ENCODE assay signal across 12 mouse cellular contexts in genomic region chr13:23433801-23434200, GRCm38 (mm10). TPM values are rescaled to one million over a fixed set of nuclear protein-coding genes. Genes with fewer than 3 reads are reported as not detected.
A peak's percentile ranks its signal among the peaks of the same experiment; 100 is the strongest.
DNase-seq lines count a peak whose midpoint lies in the region; ATAC-seq lines count a peak whose summit lies in the region.
"Had no signal": no experiment of that assay in that cellular context is flagged by ENCODE, and none has a peak within 500 bp of the region (broad histone marks: within the 10 kb centered on the region; RNA-seq: fewer than 3 reads in every experiment).

No protein-coding gene starts in this region.

- no peak overlapping the region for H3K9ac ChIP-seq in heart, embryonic 14.5 days (ENCODE audit: low read length)
- H3K9ac ChIP-seq in lung, embryonic 16.5 days (ENCODE audit: low read length): no peak overlapping the region
- no peak overlapping the region for H3K9ac ChIP-seq in forebrain, embryonic 13.5 days
- H3K9ac ChIP-seq in midbrain, embryonic 15.5 days: no peak overlapping the region

- no peaks in the 10 kb centered on the region for H3K36me3 ChIP-seq in heart, embryonic 14.5 days (ENCODE audit: control insufficient read depth, insufficient read depth, low read length)
- no peaks in the 10 kb centered on the region for H3K36me3 ChIP-seq in lung, embryonic 16.5 days (ENCODE audit: control insufficient read depth, insufficient read depth, low read length)
- H3K36me3 ChIP-seq in forebrain, embryonic 13.5 days (ENCODE audit: poor library complexity, severe bottlenecking): no peaks in the 10 kb centered on the region
- H3K36me3 ChIP-seq in midbrain, embryonic 15.5 days (replicated peaks): no peaks in the 10 kb centered on the region
- H3K36me3 ChIP-seq: neural tube, embryonic 13.5 days had no signal

- no peak overlapping the region for H3K4me3 ChIP-seq in heart, embryonic 14.5 days (ENCODE audit: control insufficient read depth in 1 of 2, insufficient read depth in 1 of 2, low read depth in 1 of 2, low read length in 2 of 2)
- H3K4me3 ChIP-seq in lung, embryonic 16.5 days (ENCODE audit: low read length): no peak overlapping the region
- no peak overlapping the region for H3K4me3 ChIP-seq in forebrain, embryonic 13.5 days
- no peak overlapping the region; the same call in 1 of the 2 replicates for H3K4me3 ChIP-seq in midbrain, embryonic 15.5 days

- peaks cover 2 to 4% of the 10 kb centered on the region in 2 experiments; a peak in 3 of 4 replicates for H3K4me1 ChIP-seq in heart, embryonic 14.5 days (ENCODE audit: control insufficient read depth in 2 of 2, insufficient read depth in 2 of 2, low read length in 2 of 2)
- H3K4me1 ChIP-seq in lung, embryonic 16.5 days (replicated peaks; ENCODE audit: control insufficient read depth, insufficient read depth, low read length): peaks cover 8% of the 10 kb centered on the region; the same call in 1 of the 2 replicates
- H3K4me1 ChIP-seq in forebrain, embryonic 13.5 days: peaks cover 25% of the 10 kb centered on the region
- H3K4me1 ChIP-seq in midbrain, embryonic 15.5 days: peaks cover 40% of the 10 kb centered on the region

- H3K4me2 ChIP-seq in heart, embryonic 14.5 days (ENCODE audit: low read length): peak overlapping the region; percentile 83
- 0 out of 2 replicates have a peak overlapping the region, but pooled peaks have one; percentile 1 for H3K4me2 ChIP-seq in lung, embryonic 16.5 days (ENCODE audit: low read depth, low read length)
- peak overlapping the region; percentile 33 for H3K4me2 ChIP-seq in forebrain, embryonic 13.5 days
- H3K4me2 ChIP-seq in midbrain, embryonic 15.5 days: peak overlapping the region; percentile 77; the same call in 1 of the 2 replicates

- ATAC-seq in heart, embryonic 14.5 days (ENCODE audit: insufficient number of reproducible peaks, insufficient read depth, low FRiP score, low read depth): no peak
- ATAC-seq in lung, embryonic 16.5 days (ENCODE audit: low read depth): no peak
- no peak for ATAC-seq in forebrain, embryonic 13.5 days
- no peak for ATAC-seq in midbrain, embryonic 15.5 days (replicated peaks)
- ATAC-seq: activated CD4-positive, CD25-positive, alpha-beta regulatory T cell, adult 4 months had no signal

- H3K27ac ChIP-seq in heart, embryonic 14.5 days (replicated peaks in 1 of 2; ENCODE audit: control insufficient read depth in 1 of 2, insufficient read depth in 1 of 2, low read depth in 2 of 2, low read length in 2 of 2): no peak overlapping the region
- no peak overlapping the region for H3K27ac ChIP-seq in lung, embryonic 16.5 days (ENCODE audit: low read length)
- no peak overlapping the region for H3K27ac ChIP-seq in forebrain, embryonic 13.5 days
- no peak overlapping the region for H3K27ac ChIP-seq in midbrain, embryonic 15.5 days
- H3K27ac ChIP-seq: neural tube, embryonic 13.5 days had no signal

- intact Hi-C loops in left cerebral cortex, postnatal 14 days (cut with DNase I): loop anchor here (2.0 to 10.0 kb wide), 3 partner anchors 91 to 1492 kb away; no protein-coding TSS in a partner anchor

- no peak for DNase-seq in heart, adult 18-20 months
- DNase-seq in lung, postnatal 14 days: no peak
- no peak for DNase-seq in left cerebral cortex, postnatal 14 days (ENCODE audit: low spot score in 2 of 2)
- no peak for DNase-seq in urinary bladder, postnatal 4 days (ENCODE audit: low spot score in 2 of 2)
- DNase-seq: gastrocnemius, postnatal 36 days; right cerebral cortex, postnatal 4 days had no signal

- no peaks in the 10 kb centered on the region for H3K27me3 ChIP-seq in heart, embryonic 14.5 days (ENCODE audit: control insufficient read depth, insufficient read depth, low read length)
- no peaks in the 10 kb centered on the region for H3K27me3 ChIP-seq in lung, embryonic 16.5 days (ENCODE audit: control insufficient read depth, insufficient read depth, low read depth, low read length)
- 0 out of 2 replicates have a peak, but pooled peaks cover 3% of the 10 kb centered on the region for H3K27me3 ChIP-seq in forebrain, embryonic 13.5 days
- H3K27me3 ChIP-seq in midbrain, embryonic 15.5 days (replicated peaks): no peaks in the 10 kb centered on the region
- H3K27me3 ChIP-seq: neural tube, embryonic 13.5 days had no signal

- 63% methylated on average over 5 of the region's 5 CpGs for WGBS in heart, embryonic 14.5 days
- 51% methylated on average over 5 of the region's 5 CpGs for WGBS in lung, embryonic 16.5 days
- WGBS in forebrain, embryonic 13.5 days: 55% methylated on average over 5 of the region's 5 CpGs
- WGBS in midbrain, embryonic 15.5 days: 54% methylated on average over 5 of the region's 5 CpGs

- H3K9me3 ChIP-seq in heart, embryonic 14.5 days (ENCODE audit: control insufficient read depth, low read length): no peaks in the 10 kb centered on the region
- no peaks in the 10 kb centered on the region for H3K9me3 ChIP-seq in lung, embryonic 16.5 days (ENCODE audit: control insufficient read depth, low read length)
- no peaks in the 10 kb centered on the region for H3K9me3 ChIP-seq in forebrain, embryonic 13.5 days (replicated peaks)
- H3K9me3 ChIP-seq in midbrain, embryonic 15.5 days: no peaks in the 10 kb centered on the region
- H3K9me3 ChIP-seq: neural tube, embryonic 13.5 days had no signal

RNA-seq across cellular contexts. Expression of gene Abt1, which starts 10.1 kb away (rescaled TPM):
- 8.3 and 9.1 TPM in 2 replicates for polyA plus RNA-seq in heart, embryonic 14.5 days (2014; fragmentation: Nextera tagmentation; extraction: Ambion mirVana)
- total RNA-seq in heart, adult 18-20 months (2021): 1 to 10 TPM; 4.6 to 4.7 TPM
- 11.8 and 12.3 TPM in 2 replicates for polyA plus RNA-seq in lung, embryonic 16.5 days (2015; fragmentation: Nextera tagmentation; extraction: Ambion mirVana)
- 12.4 and 13.4 TPM in 2 replicates for polyA plus RNA-seq in forebrain, embryonic 13.5 days (2015; fragmentation: Nextera tagmentation; extraction: Ambion mirVana)
- polyA plus RNA-seq in midbrain, embryonic 15.5 days (2015; fragmentation: Nextera tagmentation; extraction: Ambion mirVana): 9.8 and 9.9 TPM in 2 replicates
- 1 to 10 TPM; 6.9 to 7.1 TPM for total RNA-seq in left cerebral cortex, postnatal 14 days (2021)

RNA-seq across cellular contexts. Expression of gene Btn1a1, which starts 31.9 kb away (rescaled TPM):
- 1.7 and 1.9 TPM in 2 replicates for polyA plus RNA-seq in heart, embryonic 14.5 days (2014; fragmentation: Nextera tagmentation; extraction: Ambion mirVana)
- total RNA-seq in heart, adult 18-20 months (2021): not detected
- 0.06 and 0.10 TPM in 2 replicates for polyA plus RNA-seq in lung, embryonic 16.5 days (2015; fragmentation: Nextera tagmentation; extraction: Ambion mirVana)
- not detected in 2 replicates for polyA plus RNA-seq in forebrain, embryonic 13.5 days (2015; fragmentation: Nextera tagmentation; extraction: Ambion mirVana)
- polyA plus RNA-seq in midbrain, embryonic 15.5 days (2015; fragmentation: Nextera tagmentation; extraction: Ambion mirVana): 0.09 and 0.25 TPM in 2 replicates
- not detected for total RNA-seq in left cerebral cortex, postnatal 14 days (2021)
- total RNA-seq: gastrocnemius, postnatal 36 days had no signal
- polyA plus RNA-seq: activated CD4-positive, CD25-positive, alpha-beta regulatory T cell, adult 4 months had no signal

RNA-seq across cellular contexts. Expression of gene Btn2a2, which starts 54.9 kb away (rescaled TPM):
- polyA plus RNA-seq in heart, embryonic 14.5 days (2014; fragmentation: Nextera tagmentation; extraction: Ambion mirVana): 0.40 and 0.43 TPM in 2 replicates
- total RNA-seq in heart, adult 18-20 months (2021): not detected
- 0.20 and 0.28 TPM in 2 replicates for polyA plus RNA-seq in lung, embryonic 16.5 days (2015; fragmentation: Nextera tagmentation; extraction: Ambion mirVana)
- polyA plus RNA-seq in forebrain, embryonic 13.5 days (2015; fragmentation: Nextera tagmentation; extraction: Ambion mirVana): 0.08 and 0.21 TPM in 2 replicates
- not detected in 2 replicates for polyA plus RNA-seq in midbrain, embryonic 15.5 days (2015; fragmentation: Nextera tagmentation; extraction: Ambion mirVana)
- 1 to 10 TPM in 1 of 2 experiments, under 1 TPM in 1; 0.82 to 1.3 TPM for total RNA-seq in left cerebral cortex, postnatal 14 days (2021)
- total RNA-seq: gastrocnemius, postnatal 36 days had no signal
- polyA plus RNA-seq: activated CD4-positive, CD25-positive, alpha-beta regulatory T cell, adult 4 months had no signal

Comparison
In these comparisons a context has a peak if more than half of its experiments do, and no peak if none do; other contexts are left out.
1. H3K4me2 ChIP-seq: peak in every context shown above with its lines; median percentile 83 in heart, embryonic 14.5 days; 77 in midbrain, embryonic 15.5 days; 33 in forebrain, embryonic 13.5 days; 1 in lung, embryonic 16.5 days.